Mouse (Mus musculus): ENCODE results near the gene Abtb2.

Abtb2 gene

GRCm38 (mm10) chr2:103690828-103691227, 124.7 kb downstream of the Abtb2 start:
- no peak for DNase-seq (ENCODE audit: low spot score)

GRCm38 (mm10) chr2:103691278-103691677, 125.2 kb downstream of the Abtb2 start:
- no peak for DNase-seq (ENCODE audit: low spot score)

DNA sequence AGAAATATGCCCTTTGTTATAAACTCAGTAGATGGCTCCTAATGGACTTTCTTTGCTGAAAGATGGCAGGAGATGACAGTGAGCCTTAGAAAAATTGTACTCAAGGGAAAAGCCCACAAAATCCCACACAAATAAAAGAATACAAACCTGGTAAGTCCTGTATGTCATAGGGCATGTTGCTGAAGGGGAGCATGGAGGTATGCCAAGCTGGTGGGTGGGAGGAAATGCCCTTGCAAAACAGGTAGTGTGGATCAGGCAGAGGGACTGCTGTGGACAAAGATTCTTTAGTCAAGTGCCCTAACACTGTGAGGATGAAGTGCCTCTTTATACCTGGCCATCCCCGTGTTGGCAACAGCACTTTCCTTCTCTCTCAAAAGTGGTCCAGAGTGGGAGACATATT, 126.7 kb downstream of the Abtb2 start:
- no peak for DNase-seq (ENCODE audit: low spot score)

GRCm38 (mm10) chr2:103694777-103695563, 128.9 kb downstream of the Abtb2 start:
- no peak for DNase-seq (ENCODE audit: low spot score)

GRCm38 (mm10) chr2:103696177-103696576, 130.1 kb downstream of the Abtb2 start:
- DNase-seq (ENCODE audit: low spot score) = peak; percentile 70

GRCm38 (mm10) chr2:103700514-103700913, 134.4 kb downstream of the Abtb2 start:
- DNase-seq (ENCODE audit: low spot score) = no peak

- no peak for DNase-seq (ENCODE audit: low spot score)
These were observed 137.2 kb downstream of the Abtb2 start for GRCm38 (mm10) chr2:103703336-103703735.

DNA sequence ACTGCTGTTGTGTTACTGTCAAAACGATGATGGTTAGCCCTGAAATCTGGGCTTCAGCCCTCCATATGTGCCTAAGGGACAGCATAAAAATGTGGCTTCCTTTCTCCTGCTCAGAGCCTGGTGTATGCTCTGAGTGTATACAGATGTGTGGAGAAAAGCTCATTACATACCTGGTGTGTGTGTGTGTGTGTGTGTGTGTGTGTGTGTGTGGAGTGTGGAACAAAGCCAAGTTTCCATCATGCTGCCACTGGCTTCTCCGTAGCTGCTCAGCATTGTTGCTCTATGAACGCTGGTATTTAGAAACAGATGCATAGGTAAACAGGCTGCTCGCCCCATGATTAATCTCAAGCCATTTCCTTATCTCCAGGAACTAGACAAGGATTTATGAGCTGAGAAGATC, 137.8 kb downstream of the Abtb2 start:
- DNase-seq (ENCODE audit: low spot score) = no peak

GRCm38 (mm10) chr2:103705826-103706225, 139.7 kb downstream of the Abtb2 start:
- DNase-seq (ENCODE audit: low spot score) = no peak

GRCm38 (mm10) chr2:103706226-103706625, 140.1 kb downstream of the Abtb2 start:
- DNase-seq (ENCODE audit: low spot score) = peak; percentile 31

GRCm38 (mm10) chr2:103707056-103707776, 141.1 kb downstream of the Abtb2 start:
- no peak for DNase-seq (ENCODE audit: low spot score)

- peak; percentile 18 for DNase-seq (ENCODE audit: low spot score)
These were observed 144.7 kb downstream of the Abtb2 start for GRCm38 (mm10) chr2:103710849-103711248.

- DNase-seq (ENCODE audit: low spot score) = no peak
These were observed 147.7 kb downstream of the Abtb2 start for GRCm38 (mm10) chr2:103713831-103714230.

- no peak for DNase-seq (ENCODE audit: low spot score)
These were observed 148.3 kb downstream of the Abtb2 start for GRCm38 (mm10) chr2:103714412-103714811.

DNA sequence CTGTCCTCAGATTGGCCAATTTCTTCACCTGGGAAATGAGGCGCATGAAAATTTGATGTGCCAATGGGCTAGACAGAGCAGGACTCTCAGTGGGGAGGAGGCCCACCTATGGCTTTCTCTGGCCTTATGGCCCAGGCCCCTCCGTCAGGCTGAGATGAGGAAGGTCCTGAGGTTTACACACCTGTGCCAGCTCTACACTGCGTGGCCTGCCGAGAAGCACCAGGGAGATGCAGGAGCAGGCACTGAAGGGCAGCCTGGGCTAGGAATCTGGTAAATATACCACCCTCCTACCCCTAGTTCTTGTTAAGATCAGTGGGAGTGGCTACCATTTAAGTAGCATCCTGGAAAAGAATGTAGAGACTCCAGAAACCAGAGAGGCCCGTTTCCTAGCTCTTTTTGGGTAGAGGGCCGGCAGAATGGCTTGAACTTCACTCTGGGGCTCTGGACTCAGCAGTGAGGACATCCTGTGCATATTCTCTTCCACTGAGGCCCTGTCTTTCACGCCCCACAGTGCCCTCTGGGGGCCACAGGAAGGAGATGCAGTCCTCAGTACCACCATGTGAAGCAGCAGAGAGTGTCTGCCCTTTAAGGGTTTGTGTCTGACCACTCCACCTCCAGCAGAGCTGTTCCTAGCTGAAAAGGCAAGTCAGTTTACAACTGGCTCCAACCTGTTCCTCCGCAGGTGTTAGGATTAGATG, 152.6 kb downstream of the Abtb2 start:
- peak; percentile 77 for DNase-seq (ENCODE audit: low spot score)

DNA sequence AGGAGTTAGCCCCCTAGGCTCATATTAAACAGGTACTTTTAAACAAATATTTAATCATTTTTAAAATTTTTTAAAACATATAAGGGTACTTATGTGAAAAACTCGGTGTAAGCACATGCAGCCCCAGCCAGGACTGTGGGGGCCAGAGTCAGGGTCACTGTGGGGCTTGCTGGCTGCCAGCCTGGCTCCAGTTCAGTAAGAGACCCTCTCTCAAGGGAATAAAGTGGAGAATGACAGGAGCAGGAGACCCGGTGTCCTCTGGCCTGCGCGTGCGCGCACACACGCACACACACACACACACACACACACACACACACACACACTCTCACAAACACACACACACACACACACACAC, 153.2 kb downstream of the Abtb2 start:
- no peak for DNase-seq (ENCODE audit: low spot score)

DNA sequence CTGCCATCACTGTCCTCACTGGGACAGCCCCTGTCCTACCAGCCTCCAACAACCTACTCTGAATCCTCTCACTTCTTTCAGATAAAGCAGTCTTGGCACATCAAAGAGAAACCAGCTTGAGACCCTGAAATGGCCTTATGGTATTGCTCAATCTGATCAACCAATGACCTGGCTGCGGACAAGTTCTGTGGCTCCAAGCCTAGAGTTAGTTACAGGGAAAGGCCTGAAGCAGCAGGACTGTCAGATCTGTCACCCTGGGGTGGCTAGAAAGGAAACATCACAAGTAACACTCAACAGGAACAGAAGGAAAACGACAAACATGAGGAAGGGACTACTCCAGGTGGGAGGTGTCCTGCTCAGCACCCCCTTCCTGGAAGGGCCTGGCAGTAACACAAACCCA, 158.4 kb downstream of the Abtb2 start:
- peak; percentile 23 for DNase-seq (ENCODE audit: low spot score)

- no peak for DNase-seq (ENCODE audit: low spot score)
These were observed 162.0 kb downstream of the Abtb2 start for GRCm38 (mm10) chr2:103728027-103728540.

DNA sequence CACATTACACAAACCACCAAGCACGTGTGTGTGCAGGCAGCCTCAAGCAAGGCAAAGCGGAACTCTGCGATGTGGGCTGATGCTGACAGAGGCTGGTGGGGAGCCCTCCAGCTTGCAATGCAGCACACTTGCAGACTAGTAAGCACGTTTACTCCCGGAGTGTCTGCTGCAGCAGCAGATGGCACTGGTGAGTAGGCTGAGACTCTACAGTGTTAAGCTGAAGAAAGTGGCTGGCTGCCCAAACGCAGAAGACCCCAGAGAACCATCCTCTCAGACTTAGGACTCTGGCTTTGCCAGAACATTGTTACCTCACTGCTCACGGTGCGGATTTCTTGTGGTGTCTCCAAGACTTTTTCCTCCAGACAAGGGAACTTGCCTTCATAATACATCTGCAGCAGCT, 164.9 kb downstream of the Abtb2 start:
- DNase-seq (ENCODE audit: low spot score) = no peak

DNA sequence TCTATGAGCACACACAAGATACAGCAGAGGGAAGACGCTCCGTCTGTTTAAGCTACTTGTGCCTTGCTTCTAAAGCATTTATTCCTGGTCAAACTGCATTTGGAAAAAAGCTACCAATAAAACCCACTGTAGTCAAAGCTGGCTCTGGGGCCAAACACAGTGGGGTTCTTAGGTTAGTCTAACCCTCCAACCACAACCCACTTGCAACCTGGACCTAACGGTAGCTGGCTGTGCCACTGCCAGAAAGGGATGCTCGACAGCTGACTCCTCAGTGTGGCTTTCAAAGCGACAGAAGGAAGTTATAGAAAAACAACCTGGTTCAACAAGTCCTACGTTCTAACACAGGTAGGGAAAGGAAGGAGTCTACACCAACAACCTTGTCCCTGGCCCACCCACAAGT, 165.3 kb downstream of the Abtb2 start:
- no peak for DNase-seq (ENCODE audit: low spot score)

DNA sequence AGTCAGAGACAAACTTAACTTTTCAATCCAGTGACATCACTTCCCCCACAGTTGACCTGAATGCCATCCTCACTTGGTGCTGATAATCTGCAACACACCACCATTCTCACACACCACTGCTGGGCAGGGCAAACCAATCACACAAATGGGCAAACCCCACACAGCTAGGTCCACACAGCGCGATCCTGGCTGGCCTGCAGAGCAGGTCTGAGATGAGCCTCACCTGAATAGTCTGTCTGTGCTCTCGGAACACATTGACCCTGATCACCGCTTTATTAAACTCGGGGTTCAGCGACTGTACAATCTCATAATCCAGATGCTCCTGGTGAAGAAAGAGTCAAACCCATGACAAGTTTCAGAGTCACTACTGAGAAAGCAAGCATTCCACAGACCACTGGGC, 176.7 kb downstream of the Abtb2 start:
- DNase-seq (ENCODE audit: low spot score) = no peak

DNA sequence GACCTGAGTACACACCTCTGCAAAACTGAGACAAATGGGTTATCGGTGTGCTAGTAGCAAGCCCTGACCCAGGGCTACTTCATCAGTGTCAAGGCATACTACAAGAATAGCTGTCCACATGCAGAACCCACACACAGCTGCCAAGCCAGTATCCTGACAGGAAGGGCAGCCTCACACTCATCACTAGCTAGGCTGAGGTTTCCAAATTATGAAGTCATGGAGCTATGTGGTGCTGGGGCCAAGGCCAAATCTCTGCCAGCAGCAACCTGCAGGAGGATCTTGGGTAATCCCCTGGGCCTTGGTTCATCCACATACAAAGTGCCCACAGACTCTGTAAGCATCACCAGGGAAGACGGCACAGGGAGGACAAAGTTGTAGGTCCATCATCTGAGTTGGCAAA, 177.4 kb downstream of the Abtb2 start:
- DNase-seq (ENCODE audit: low spot score) = no peak

GRCm38 (mm10) chr2:103743988-103744387, 177.9 kb downstream of the Abtb2 start:
- peak; percentile 57 for DNase-seq (ENCODE audit: low spot score)
